Mouse (Mus musculus) brain, embryonic 14.5 days (tissue): ENCODE measurements at regions not wholly inside any gene's neighbourhood (a gene's known extent, or its start where the extent isn't known, plus 50 kb on each side); places are given as distances from the start of the nearest gene placed in this dataset.

Source experiments
- DNase-seq: peaks from one replicate; pipeline ENCODE4 v3.0.0-alpha.2; 2011; ENCODE audit warnings: low read depth
- CTCF ChIP-seq: fragments of 200-500 bp; IDR thresholded peaks from 2 replicates; pipeline ENCODE4 v1.5.1; 2012; ENCODE audit warnings: inconsistent platforms, mild to moderate bottlenecking, moderate library complexity, borderline replicate concordance; ENCODE audit not compliant: insufficient read depth, insufficient read length; ENCODE audit errors: extremely low read depth
- POLR2A ChIP-seq: fragments of 200-500 bp; IDR thresholded peaks from 2 replicates; pipeline ENCODE4 v1.6.1; 2012; ENCODE audit warnings: mild to moderate bottlenecking, inconsistent platforms, borderline replicate concordance; ENCODE audit not compliant: poor library complexity, insufficient read depth, insufficient read length, severe bottlenecking; ENCODE audit errors: extremely low read depth

DNA sequence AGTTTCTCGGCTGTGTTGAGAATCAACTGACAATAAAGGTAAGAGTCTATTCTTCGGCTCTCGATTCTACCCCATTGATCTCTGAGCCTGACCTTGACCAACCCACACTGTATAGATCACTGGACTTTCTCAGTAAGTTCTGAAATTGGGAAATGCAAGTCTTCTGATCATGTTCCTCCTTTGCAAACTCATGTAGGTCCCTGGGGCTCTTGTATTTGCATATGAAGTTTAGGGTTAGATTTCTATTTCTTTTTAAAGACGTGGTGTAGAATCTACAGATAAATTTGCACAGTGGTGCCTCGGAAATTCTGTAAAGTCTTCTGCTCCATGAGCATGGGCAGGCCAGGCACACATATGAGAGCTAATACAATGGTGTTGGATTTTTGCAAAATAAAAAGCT is 72.8 kb upstream of the Ccdc71l start:
- TF ChIP-seq POLR2A, result no peak
- TF ChIP-seq CTCF, result no peak
- DNase-seq, result no peak

DNA sequence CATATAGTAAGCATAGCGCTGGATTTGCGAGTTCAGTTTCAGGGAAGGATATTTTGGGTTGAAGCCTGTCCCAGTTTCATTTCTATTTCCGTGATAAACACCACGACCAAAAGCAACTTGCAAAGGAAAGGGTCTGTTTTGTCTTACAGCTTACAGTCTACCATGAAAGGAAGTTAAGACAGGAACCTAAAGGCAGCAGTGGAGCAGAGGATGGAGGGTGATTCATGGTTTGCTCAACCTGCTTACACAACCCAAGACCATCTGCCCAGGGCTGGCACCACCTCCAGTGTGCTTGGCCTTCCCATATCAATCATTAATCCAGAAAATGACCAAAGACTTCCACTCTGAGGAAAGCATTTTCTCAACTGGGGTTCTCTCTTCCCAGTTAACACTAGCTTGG is 72.2 kb upstream of the Ccdc71l start:
- DNase-seq, result no peak
- TF ChIP-seq POLR2A (no peak), CTCF (no peak)

DNA sequence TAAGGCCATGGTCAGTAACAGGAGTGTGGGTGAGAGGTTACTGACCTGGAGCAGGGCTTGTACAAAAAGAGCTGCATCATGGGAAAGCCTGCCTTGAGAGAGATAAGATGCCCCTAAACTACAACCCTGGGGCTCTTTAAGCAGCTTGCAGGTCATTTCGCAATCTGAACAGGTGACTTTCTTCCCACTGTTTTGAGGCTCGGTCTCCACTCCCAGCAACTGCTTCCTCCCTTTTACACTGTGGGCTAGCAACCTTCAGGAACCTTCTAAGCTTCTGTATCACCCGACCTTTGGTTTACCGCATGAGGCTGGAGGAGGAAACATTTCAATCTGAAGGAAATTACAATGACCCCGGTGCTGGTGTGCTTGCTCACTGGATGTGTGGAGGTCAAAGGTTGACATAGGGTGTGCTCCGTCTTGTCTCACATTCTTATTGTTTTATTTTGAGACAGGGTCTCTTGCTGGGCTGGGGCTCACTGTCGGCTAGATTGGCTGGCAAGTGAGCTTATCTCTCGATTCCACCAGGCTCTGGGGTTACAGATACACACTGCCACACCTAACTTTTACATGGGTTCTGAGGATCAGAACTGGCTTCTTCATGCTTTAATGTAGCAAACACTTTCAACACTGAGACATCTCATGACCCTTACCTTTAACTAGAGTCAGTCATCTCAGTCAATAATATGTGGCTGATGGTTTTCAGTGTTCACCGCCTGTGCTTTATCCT is 71.1 kb upstream of the Ccdc71l start:
- DNase-seq, result no peak
- TF ChIP-seq CTCF (no peak), POLR2A (no peak)

DNA sequence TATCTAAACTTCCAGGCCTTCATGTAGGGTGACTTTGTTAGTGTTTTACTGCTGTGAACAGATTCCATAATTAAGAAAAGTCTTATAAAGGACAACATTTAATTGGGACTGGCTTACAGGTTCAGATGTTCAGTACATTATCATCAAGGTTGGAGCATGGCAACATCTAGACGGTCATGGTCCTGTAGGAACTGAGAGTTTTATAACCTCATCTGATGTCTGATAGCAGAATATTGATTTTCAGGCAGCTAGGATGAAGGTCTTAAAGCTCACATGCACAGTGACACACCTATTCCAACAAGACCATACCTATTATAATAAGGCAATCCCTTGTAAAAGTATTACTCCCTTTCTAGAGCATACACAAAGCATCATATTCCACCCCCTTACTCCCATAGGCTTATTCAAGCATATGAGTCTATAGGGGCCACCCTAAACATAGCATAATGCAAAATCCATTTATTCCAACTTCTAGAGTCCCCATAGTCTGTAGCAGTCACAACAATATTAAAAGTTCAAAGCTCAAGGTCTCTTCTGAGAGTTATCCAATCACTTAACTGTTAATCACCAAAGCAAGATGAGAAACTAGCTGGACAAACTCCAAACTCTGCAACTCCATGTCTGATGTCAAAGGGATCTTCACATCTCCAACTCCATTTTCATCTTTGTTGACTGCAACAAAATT is 63.3 kb upstream of the Ccdc71l start:
- DNase-seq, result no peak
- TF ChIP-seq POLR2A (no peak), CTCF (no peak)
